Mouse (Mus musculus): ENCODE measurements around the gene Klrc1. TPM values are rescaled to one million over a fixed set of nuclear protein-coding genes. Genes with fewer than 3 reads are reported as not detected.
"Not testable (repeated sequence)": the region's sequence is repeated elsewhere in the genome, so short reads cannot be mapped to it uniquely, and the experiment has no call there.

Gene Klrc1
- not detected in 2 replicates for polyA plus RNA-seq (2015; fragmentation: Nextera tagmentation; extraction: Ambion mirVana)

- H3K9me3 ChIP-seq: no peaks in the 10 kb centered on the region
- ATAC-seq (ENCODE audit: low FRiP score): no peak
- no peak within 1 kb of the TSS for H3K4me2 ChIP-seq
- H3K27ac ChIP-seq: no peak within 1 kb of the TSS
- H3K4me3 ChIP-seq: no peak within 1 kb of the TSS
- H3K4me1 ChIP-seq (replicated peaks): no peaks in the 10 kb centered on the region
- no peaks in the 10 kb centered on the region for H3K36me3 ChIP-seq
- WGBS: 90% methylated on average over 3 of the region's 3 CpGs
- H3K27me3 ChIP-seq: no peaks in the 10 kb centered on the region
- no peak within 1 kb of the TSS for H3K9ac ChIP-seq
Measured at GRCm38 (mm10) chr6:129678873-129679272, at the start of gene Klrc1. Klrc1 (minus strand) TSS chr6:129678973.

- no peak for ATAC-seq (ENCODE audit: low FRiP score)
- 89% methylated on average over 1 of the region's 1 CpGs for WGBS
Measured at GRCm38 (mm10) chr6:129727237-129727636, 48.5 kb upstream of the Klrc1 start.

GRCm38 (mm10) chr6:129721390-129721789 is 42.6 kb upstream of the Klrc1 start:
- ATAC-seq (ENCODE audit: low FRiP score): no peak
- no peak overlapping the region for H3K4me3 ChIP-seq
- 86% methylated on average over 1 of the region's 1 CpGs for WGBS

More at GRCm38 (mm10) chr6:129727237-129727636, 48.5 kb upstream of the Klrc1 start:
- no peaks in the 10 kb centered on the region for H3K4me1 ChIP-seq (replicated peaks)
- no peaks in the 10 kb centered on the region for H3K36me3 ChIP-seq
- H3K4me2 ChIP-seq: no peak overlapping the region
- no peak overlapping the region for H3K4me3 ChIP-seq
- H3K9me3 ChIP-seq: no peaks in the 10 kb centered on the region
- H3K27ac ChIP-seq: no peak overlapping the region
- no peak overlapping the region for H3K9ac ChIP-seq
- no peaks in the 10 kb centered on the region for H3K27me3 ChIP-seq

GRCm38 (mm10) chr6:129720487-129720886 is 41.7 kb upstream of the Klrc1 start:
- Histone ChIP-seq H3K4me1 (replicated peaks) (no peaks in the 10 kb centered on the region), H3K27ac (no peak overlapping the region), H3K4me2 (no peak overlapping the region), H3K9me3 (no peaks in the 10 kb centered on the region), H3K27me3 (no peaks in the 10 kb centered on the region), H3K36me3 (no peaks in the 10 kb centered on the region), H3K9ac (no peak overlapping the region), H3K4me3 (no peak overlapping the region)
- 18% methylated on average over 3 of the region's 3 CpGs for WGBS
- no peak for ATAC-seq (ENCODE audit: low FRiP score)

More at GRCm38 (mm10) chr6:129721390-129721789, 42.6 kb upstream of the Klrc1 start:
- no peak overlapping the region for H3K4me2 ChIP-seq
- no peaks in the 10 kb centered on the region for H3K4me1 ChIP-seq (replicated peaks)
- H3K36me3 ChIP-seq: no peaks in the 10 kb centered on the region
- H3K27ac ChIP-seq: no peak overlapping the region
- H3K27me3 ChIP-seq: no peaks in the 10 kb centered on the region
- H3K9me3 ChIP-seq: no peaks in the 10 kb centered on the region
- no peak overlapping the region for H3K9ac ChIP-seq

- no peak within 1 kb of the TSS for H3K27ac ChIP-seq
- no peak within 1 kb of the TSS for H3K4me2 ChIP-seq
- 92% methylated on average over 4 of the region's 4 CpGs for WGBS
- H3K9me3 ChIP-seq: no peaks in the 10 kb centered on the region
- no peak for ATAC-seq (ENCODE audit: low FRiP score)
- no peak within 1 kb of the TSS for H3K9ac ChIP-seq
- no peaks in the 10 kb centered on the region for H3K27me3 ChIP-seq
- no peak within 1 kb of the TSS for H3K4me3 ChIP-seq
- no peaks in the 10 kb centered on the region for H3K4me1 ChIP-seq (replicated peaks)
- H3K36me3 ChIP-seq: no peaks in the 10 kb centered on the region
Measured at GRCm38 (mm10) chr6:129717032-129717431, 38.3 kb upstream of the Klrc1 start, which contains the start of gene Klri1. Klri1 (minus strand) TSS chr6:129717132.

- Histone ChIP-seq H3K4me3 (no peak overlapping the region), H3K36me3 (no peaks in the 10 kb centered on the region), H3K9me3 (no peaks in the 10 kb centered on the region), H3K4me2 (no peak overlapping the region), H3K4me1 (replicated peaks) (no peaks in the 10 kb centered on the region), H3K9ac (no peak overlapping the region), H3K27me3 (no peaks in the 10 kb centered on the region), H3K27ac (no peak overlapping the region)
- WGBS: 40% methylated on average over 1 of the region's 1 CpGs
- ATAC-seq (ENCODE audit: low FRiP score): no peak
Measured at GRCm38 (mm10) chr6:129713566-129713965, 34.8 kb upstream of the Klrc1 start.

- not testable (repeated sequence) for H3K27ac ChIP-seq; H3K27me3 ChIP-seq; H3K4me1 ChIP-seq (replicated peaks); ATAC-seq (ENCODE audit: low FRiP score); H3K9me3 ChIP-seq; H3K4me2 ChIP-seq; H3K9ac ChIP-seq; H3K4me3 ChIP-seq; H3K36me3 ChIP-seq
- WGBS: 84% methylated on average over 10 of the region's 10 CpGs
Measured at GRCm38 (mm10) chr6:129691436-129691835, 12.7 kb upstream of the Klrc1 start.

- no peak overlapping the region for H3K4me3 ChIP-seq
- H3K27ac ChIP-seq: no peak overlapping the region
- no peak for ATAC-seq (ENCODE audit: low FRiP score)
- no peak overlapping the region for H3K9ac ChIP-seq
- H3K9me3 ChIP-seq: no peaks in the 10 kb centered on the region
- H3K4me2 ChIP-seq: no peak overlapping the region
- H3K27me3 ChIP-seq: no peaks in the 10 kb centered on the region
- no peaks in the 10 kb centered on the region for H3K4me1 ChIP-seq (replicated peaks)
- WGBS: 69% methylated on average over 1 of the region's 1 CpGs
- no peaks in the 10 kb centered on the region for H3K36me3 ChIP-seq
Measured at GRCm38 (mm10) chr6:129680379-129680778, 1.6 kb upstream of the Klrc1 start.

- ATAC-seq (ENCODE audit: low FRiP score); H3K27ac ChIP-seq; H3K4me2 ChIP-seq; H3K9me3 ChIP-seq; H3K36me3 ChIP-seq; H3K4me3 ChIP-seq; H3K9ac ChIP-seq; H3K4me1 ChIP-seq (replicated peaks); H3K27me3 ChIP-seq: not testable (repeated sequence)
- no CpG with 5 or more reads among the region's 3 CpGs for WGBS
Measured at GRCm38 (mm10) chr6:129661301-129661700, 17.5 kb downstream of the Klrc1 start.

GRCm38 (mm10) chr6:129660589-129660988 is 18.2 kb downstream of the Klrc1 start, which contains the start of gene Klrc2:
Klrc2 (minus strand) TSS chr6:129660689.
- H3K4me1 ChIP-seq (replicated peaks); H3K4me3 ChIP-seq; H3K9me3 ChIP-seq; ATAC-seq (ENCODE audit: low FRiP score); H3K9ac ChIP-seq; H3K27me3 ChIP-seq; H3K27ac ChIP-seq; H3K36me3 ChIP-seq; H3K4me2 ChIP-seq: not testable (repeated sequence)
- 81% methylated on average over 4 of the region's 4 CpGs for WGBS

GRCm38 (mm10) chr6:129644054-129644453 is 34.7 kb downstream of the Klrc1 start:
- WGBS: 100% methylated on average over 1 of the region's 3 CpGs
- H3K36me3 ChIP-seq; H3K27ac ChIP-seq; H3K4me2 ChIP-seq; H3K9me3 ChIP-seq; H3K27me3 ChIP-seq; H3K4me3 ChIP-seq; ATAC-seq (ENCODE audit: low FRiP score); H3K9ac ChIP-seq; H3K4me1 ChIP-seq (replicated peaks): not testable (repeated sequence)

GRCm38 (mm10) chr6:129643237-129643636 is 35.5 kb downstream of the Klrc1 start, which contains the start of gene Klrc3:
Klrc3 (minus strand) TSS chr6:129643337.
- ATAC-seq (ENCODE audit: low FRiP score); H3K4me3 ChIP-seq; H3K9me3 ChIP-seq; H3K27ac ChIP-seq; H3K36me3 ChIP-seq; H3K9ac ChIP-seq; H3K4me1 ChIP-seq (replicated peaks); H3K27me3 ChIP-seq; H3K4me2 ChIP-seq: not testable (repeated sequence)
- WGBS: 87% methylated on average over 3 of the region's 3 CpGs

- not testable (repeated sequence) for H3K9ac ChIP-seq; H3K27me3 ChIP-seq; H3K27ac ChIP-seq; H3K4me2 ChIP-seq; H3K4me3 ChIP-seq; H3K9me3 ChIP-seq; H3K36me3 ChIP-seq; ATAC-seq (ENCODE audit: low FRiP score); H3K4me1 ChIP-seq (replicated peaks)
- WGBS: 84% methylated on average over 2 of the region's 2 CpGs
Measured at GRCm38 (mm10) chr6:129631046-129631445, 47.7 kb downstream of the Klrc1 start.
